Mouse (Mus musculus) neural tube, embryonic 15.5 days (tissue): Measurements from ENCODE around the gene Phlpp2. TPM values are rescaled to one million over a fixed set of nuclear protein-coding genes. Genes with fewer than 3 reads are reported as not detected.
"Not testable (repeated sequence)": the region's sequence is repeated elsewhere in the genome, so short reads cannot be mapped to it uniquely, and the experiment has no call there.

Source experiments
- ATAC-seq: fragments of 200-750 bp; cut with Nextera tagmentation; 2 replicates; pipeline ENCODE4 v1.8.0; 2017; ENCODE audit warnings: mild to moderate bottlenecking, moderate TSS enrichment, moderate library complexity; ENCODE audit not compliant: low FRiP score
- H3K27ac ChIP-seq: fragments of 300-500 bp; sonication (generic); replicated peaks from 2 replicates; pipeline ENCODE4 v1.5.1; 2015; ENCODE audit warnings: mild to moderate bottlenecking, inconsistent platforms
- H3K27me3 ChIP-seq: fragments of 300-500 bp; sonication (generic); replicated peaks from 2 replicates; pipeline ENCODE4 v1.6.1; 2015; ENCODE audit warnings: inconsistent platforms
- H3K36me3 ChIP-seq: fragments of 300-500 bp; sonication (generic); 2 replicates; pipeline ENCODE4 v1.6.1; 2015; ENCODE audit warnings: inconsistent platforms
- H3K4me1 ChIP-seq: fragments of 300-500 bp; sonication (generic); 2 replicates; pipeline ENCODE4 v1.6.1; 2015; ENCODE audit warnings: inconsistent platforms
- H3K4me2 ChIP-seq: fragments of 300-500 bp; sonication (generic); 2 replicates; pipeline ENCODE4 v1.6.1; 2015; ENCODE audit warnings: inconsistent platforms, mild to moderate bottlenecking, moderate library complexity
- H3K4me3 ChIP-seq: fragments of 300-500 bp; sonication (generic); replicated peaks from 2 replicates; pipeline ENCODE4 v1.5.1; 2015; ENCODE audit warnings: mild to moderate bottlenecking, inconsistent platforms
- H3K9ac ChIP-seq: fragments of 300-500 bp; sonication (generic); replicated peaks from 2 replicates; pipeline ENCODE4 v1.6.1; 2015; ENCODE audit warnings: mild to moderate bottlenecking, inconsistent platforms
- H3K9me3 ChIP-seq: fragments of 300-500 bp; sonication (generic); replicated peaks from 2 replicates; pipeline ENCODE4 v1.6.1; 2016; ENCODE audit warnings: inconsistent platforms
- WGBS: fragments of 180-500 bp; shearing (Covaris S2); methylation state at CpG from one replicate; pipeline ENCODE4 v1.1.7; 2015; ENCODE audit warnings: mixed read lengths; 5-methylcytosine and 5-hydroxymethylcytosine counted together
- polyA plus RNA-seq: library from polyadenylated mRNA; unstranded; fragments of >200 nt; fragmentation: Nextera tagmentation; extraction: Ambion mirVana; gene quantifications from 2 replicates; pipeline ENCODE4 v1.2.1, GENCODE M21; 2015

The Phlpp2 gene
- polyA plus RNA-seq, 1 experiment from 2014 or later: 4.6 TPM

GRCm38 (mm10) chr8:109866690-109867089 lies 1.7 kb upstream of the Phlpp2 start:
- H3K36me3 ChIP-seq: peaks cover 9% of the 10 kb centered on the region
- H3K9me3 ChIP-seq: no peaks in the 10 kb centered on the region
- no peak overlapping the region for H3K4me2 ChIP-seq
- no peak overlapping the region for H3K9ac ChIP-seq
- no peak for ATAC-seq
- peaks cover 22% of the 10 kb centered on the region for H3K4me1 ChIP-seq
- H3K27ac ChIP-seq: no peak overlapping the region
- H3K27me3 ChIP-seq: no peaks in the 10 kb centered on the region
- WGBS: 93% methylated on average over 5 of the region's 5 CpGs
- no peak overlapping the region for H3K4me3 ChIP-seq

- Histone ChIP-seq H3K4me3 (peak overlapping the region; percentile 98), H3K4me1 (peaks cover 22% of the 10 kb centered on the region), H3K4me2 (peak overlapping the region; percentile 90), H3K27me3 (no peaks in the 10 kb centered on the region), H3K27ac (peak overlapping the region; percentile 89), H3K36me3 (no peaks in the 10 kb centered on the region), H3K9ac (peak overlapping the region; percentile 95), H3K9me3 (no peaks in the 10 kb centered on the region)
- peak; percentile 85 for ATAC-seq
- whole genome bisulfite sequencing: under 1% methylated on average over 68 of the region's 78 CpGs
Measured at GRCm38 (mm10) chr8:109868680-109869361, 479 bp downstream of the Phlpp2 start.

GRCm38 (mm10) chr8:109871056-109871455 lies 2.7 kb downstream of the Phlpp2 start:
- 92% methylated on average over 1 of the region's 1 CpGs for WGBS
- no peaks in the 10 kb centered on the region for H3K9me3 ChIP-seq
- no peak overlapping the region for H3K9ac ChIP-seq
- H3K4me2 ChIP-seq: no peak overlapping the region
- H3K27ac ChIP-seq: no peak overlapping the region
- peaks cover 22% of the 10 kb centered on the region for H3K4me1 ChIP-seq
- no peak for ATAC-seq
- no peaks in the 10 kb centered on the region for H3K27me3 ChIP-seq
- no peaks in the 10 kb centered on the region for H3K36me3 ChIP-seq
- H3K4me3 ChIP-seq: no peak overlapping the region

- H3K4me1 ChIP-seq: peaks cover 22% of the 10 kb centered on the region
- H3K27ac ChIP-seq, H3K9me3 ChIP-seq, H3K9ac ChIP-seq, H3K4me2 ChIP-seq, H3K27me3 ChIP-seq, H3K36me3 ChIP-seq, H3K4me3 ChIP-seq, ATAC-seq: not testable (repeated sequence)
- 88% methylated on average over 3 of the region's 3 CpGs for WGBS
Measured at GRCm38 (mm10) chr8:109873800-109874199, 5.5 kb downstream of the Phlpp2 start.

- Histone ChIP-seq H3K27ac (no peak overlapping the region), H3K9ac (no peak overlapping the region), H3K36me3 (peaks cover 25% of the 10 kb centered on the region), H3K4me1 (no peaks in the 10 kb centered on the region), H3K4me2 (no peak overlapping the region), H3K27me3 (no peaks in the 10 kb centered on the region), H3K4me3 (no peak overlapping the region), H3K9me3 (no peaks in the 10 kb centered on the region)
- WGBS: 90% methylated on average over 5 of the region's 5 CpGs
- no peak for ATAC-seq
Measured at GRCm38 (mm10) chr8:109880012-109880662, 11.8 kb downstream of the Phlpp2 start.

- Histone ChIP-seq H3K36me3 (peaks cover 21% of the 10 kb centered on the region), H3K9ac (no peak overlapping the region)
Measured at GRCm38 (mm10) chr8:109885294-109885693, 17.0 kb downstream of the Phlpp2 start.

GRCm38 (mm10) chr8:109889211-109889610 lies 20.9 kb downstream of the Phlpp2 start:
- Histone ChIP-seq H3K4me1 (no peaks in the 10 kb centered on the region), H3K9ac (no peak overlapping the region), H3K27me3 (no peaks in the 10 kb centered on the region), H3K27ac (no peak overlapping the region), H3K4me3 (no peak overlapping the region), H3K36me3 (peaks cover 20% of the 10 kb centered on the region), H3K9me3 (no peaks in the 10 kb centered on the region), H3K4me2 (no peak overlapping the region)
- WGBS: 100% methylated on average over 1 of the region's 1 CpGs
- no peak for ATAC-seq

More at GRCm38 (mm10) chr8:109885294-109885693, 17.0 kb downstream of the Phlpp2 start:
- Histone ChIP-seq H3K9me3 (no peaks in the 10 kb centered on the region), H3K4me1 (no peaks in the 10 kb centered on the region), H3K27me3 (no peaks in the 10 kb centered on the region), H3K4me2 (no peak overlapping the region), H3K4me3 (no peak overlapping the region), H3K27ac (no peak overlapping the region)
- ATAC-seq: no peak

GRCm38 (mm10) chr8:109890794-109891585 lies 22.6 kb downstream of the Phlpp2 start:
- Histone ChIP-seq H3K27ac (no peak overlapping the region), H3K9me3 (no peaks in the 10 kb centered on the region), H3K36me3 (peaks cover 20% of the 10 kb centered on the region), H3K9ac (no peak overlapping the region), H3K4me3 (no peak overlapping the region), H3K4me2 (no peak overlapping the region), H3K27me3 (no peaks in the 10 kb centered on the region), H3K4me1 (no peaks in the 10 kb centered on the region)
- ATAC-seq: no peak
- WGBS: 97% methylated on average over 3 of the region's 3 CpGs

- no peak overlapping the region for H3K27ac ChIP-seq
- H3K4me1 ChIP-seq: no peaks in the 10 kb centered on the region
- H3K9me3 ChIP-seq: no peaks in the 10 kb centered on the region
- peaks cover 19% of the 10 kb centered on the region for H3K36me3 ChIP-seq
- H3K4me2 ChIP-seq: no peak overlapping the region
- H3K27me3 ChIP-seq: no peaks in the 10 kb centered on the region
- H3K4me3 ChIP-seq: no peak overlapping the region
- H3K9ac ChIP-seq: no peak overlapping the region
- 100% methylated on average over 1 of the region's 1 CpGs for WGBS
- ATAC-seq: no peak
Measured at GRCm38 (mm10) chr8:109894636-109895035, 26.3 kb downstream of the Phlpp2 start.

- Histone ChIP-seq H3K27me3 (no peaks in the 10 kb centered on the region), H3K4me2 (no peak overlapping the region), H3K4me1 (no peaks in the 10 kb centered on the region), H3K9ac (no peak overlapping the region), H3K36me3 (peaks cover 12% of the 10 kb centered on the region), H3K27ac (no peak overlapping the region), H3K9me3 (no peaks in the 10 kb centered on the region), H3K4me3 (no peak overlapping the region)
- WGBS: 87% methylated on average over 12 of the region's 12 CpGs
- ATAC-seq: no peak
Measured at GRCm38 (mm10) chr8:109895355-109895754, 27.0 kb downstream of the Phlpp2 start.

GRCm38 (mm10) chr8:109902379-109902778 lies 34.0 kb downstream of the Phlpp2 start:
- no peak overlapping the region for H3K27ac ChIP-seq
- H3K9me3 ChIP-seq: no peaks in the 10 kb centered on the region
- H3K9ac ChIP-seq: no peak overlapping the region
- no peak overlapping the region for H3K4me3 ChIP-seq
- H3K36me3 ChIP-seq: peaks cover 10% of the 10 kb centered on the region; the same call in 1 of the 2 replicates
- no peaks in the 10 kb centered on the region for H3K27me3 ChIP-seq
- H3K4me2 ChIP-seq: no peak overlapping the region
- no peaks in the 10 kb centered on the region for H3K4me1 ChIP-seq
- no peak for ATAC-seq
